Mouse (Mus musculus) forebrain, postnatal 0 days (tissue): Measurements from ENCODE around the gene Pcbp4. TPM values are rescaled to one million over a fixed set of nuclear protein-coding genes. Genes with fewer than 3 reads are reported as not detected.

Experiments
- ATAC-seq: fragments of 200-750 bp; cut with Nextera tagmentation; 2 replicates; pipeline ENCODE4 v1.8.0; 2017; ENCODE audit warnings: mild to moderate bottlenecking, moderate library complexity
- DNase-seq: peaks from one replicate; pipeline ENCODE4 v3.0.0-alpha.2; 2015
- H3K27ac ChIP-seq: fragments of 300-500 bp; sonication (generic); 2 replicates; pipeline ENCODE4 v1.5.1; 2014; ENCODE audit warnings: low read depth, mild to moderate bottlenecking, antibody characterized with exemption, low read length, moderate library complexity, mixed read lengths
- H3K27me3 ChIP-seq: fragments of 300-500 bp; sonication (generic); 2 replicates; pipeline ENCODE4 v1.6.1; 2014; ENCODE audit warnings: mild to moderate bottlenecking, low read length, mixed read lengths; ENCODE audit not compliant: insufficient read depth
- H3K36me3 ChIP-seq: fragments of 300-500 bp; sonication (generic); 2 replicates; pipeline ENCODE4 v1.6.1; 2014; ENCODE audit warnings: mild to moderate bottlenecking, moderate library complexity; ENCODE audit not compliant: insufficient read depth
- H3K4me1 ChIP-seq: fragments of 300-500 bp; sonication (generic); 2 replicates; pipeline ENCODE4 v1.6.1; 2014; ENCODE audit warnings: antibody characterized with exemption; ENCODE audit not compliant: insufficient read depth
- H3K4me2 ChIP-seq: fragments of 300-500 bp; sonication (generic); 2 replicates; pipeline ENCODE4 v1.6.1; 2014; ENCODE audit warnings: low read depth, mild to moderate bottlenecking, moderate library complexity
- H3K4me3 ChIP-seq: fragments of 300-500 bp; sonication (generic); 2 replicates; pipeline ENCODE4 v1.5.1; 2014; ENCODE audit warnings: low read depth, low read length, mixed read lengths
- H3K9ac ChIP-seq: fragments of 300-500 bp; sonication (generic); 2 replicates; pipeline ENCODE4 v1.6.1; 2014; ENCODE audit warnings: mild to moderate bottlenecking
- H3K9me3 ChIP-seq: fragments of 300-500 bp; sonication (generic); 2 replicates; pipeline ENCODE4 v1.6.1; 2016; ENCODE audit warnings: low read length
- CTCF ChIP-seq: sonication (generic); IDR thresholded peaks from 2 replicates; pipeline ENCODE4 v1.5.1; 2016; ENCODE audit warnings: antibody characterized with exemption, control low read depth, low read depth
- WGBS: fragments of 180-500 bp; shearing (Covaris S2); extraction: QIAGEN DNeasy Blood & Tissue Kit; methylation state at CpG from one replicate; pipeline ENCODE4 v1.1.7; 2014; 5-methylcytosine and 5-hydroxymethylcytosine counted together
- polyA plus RNA-seq: library from polyadenylated mRNA; unstranded; fragments of >200 nt; fragmentation: Nextera tagmentation; extraction: Ambion mirVana; gene quantifications from 2 replicates; pipeline ENCODE4 v1.2.1, GENCODE M21; 2015
- total RNA-seq: library from RNA; depleted of rRNA; stranded (reverse); fragments of >200 nt; gene quantifications from 2 replicates; pipeline ENCODE4 v1.2.3, GENCODE M21; 2014; rRNA removed

The Pcbp4 gene
- total and polyA plus RNA-seq, 2 experiments from 2014 or later: 251 to 454 TPM

DNA sequence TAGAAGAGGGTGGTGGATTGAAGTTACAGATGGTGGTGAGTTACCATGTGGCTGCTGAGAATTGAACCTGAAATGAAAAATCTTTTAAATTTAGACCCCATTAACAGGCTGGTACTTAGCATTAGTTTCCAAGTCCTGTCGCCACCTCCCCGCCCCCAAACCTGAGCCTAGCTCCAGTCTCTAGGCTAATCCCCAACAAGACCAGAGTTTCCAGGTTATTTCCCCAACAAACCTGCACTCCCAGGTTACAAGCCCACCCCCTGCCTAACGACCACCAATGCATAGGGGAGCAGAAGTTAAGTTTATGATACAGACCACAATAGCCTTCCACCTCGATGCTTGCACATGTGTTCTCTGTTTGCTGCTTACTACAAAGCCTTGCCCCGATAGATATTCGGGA lies 60.5 kb downstream of the Pcbp4 start:
- DNase-seq (no peak), ATAC-seq (0 out of 2 replicates have a peak, but pooled peaks have one; percentile 1)
- peak overlapping the region; percentile 51 for H3K27ac ChIP-seq
- no peaks in the 10 kb centered on the region for H3K36me3 ChIP-seq
- no peak overlapping the region for H3K4me2 ChIP-seq
- H3K9me3 ChIP-seq: no peaks in the 10 kb centered on the region
- H3K4me1 ChIP-seq: peaks cover 6% of the 10 kb centered on the region
- 73% methylated on average over 6 of the region's 6 CpGs for WGBS
- TF ChIP-seq CTCF: no peak
- H3K27me3 ChIP-seq: no peaks in the 10 kb centered on the region
- no peak overlapping the region for H3K9ac ChIP-seq
- no peak overlapping the region for H3K4me3 ChIP-seq

Other genes starting within 250 kb of the Pcbp4 start
- gene Tlr9, start 230.7 kb upstream of the Pcbp4 start, total RNA-seq: 0.08 and 0.14 TPM in 2 replicates
- 0.04 TPM in 1 of 2 replicates, not detected in the other for gene Tlr9, start 230.7 kb upstream of the Pcbp4 start, polyA plus RNA-seq
- 58.4 and 68.4 TPM in 2 replicates for gene Alas1, start 204.6 kb upstream of the Pcbp4 start, total RNA-seq
- gene Alas1, start 204.6 kb upstream of the Pcbp4 start, polyA plus RNA-seq: 70.4 and 77.8 TPM in 2 replicates
- 5.8 and 7.6 TPM in 2 replicates for gene Poc1a, start 172.2 kb upstream of the Pcbp4 start, total RNA-seq
- gene Poc1a, start 172.2 kb upstream of the Pcbp4 start, polyA plus RNA-seq: 12.0 and 14.3 TPM in 2 replicates
- gene Dusp7, start 84.7 kb upstream of the Pcbp4 start, total RNA-seq: 43.5 and 44.5 TPM in 2 replicates
- gene Dusp7, start 84.7 kb upstream of the Pcbp4 start, polyA plus RNA-seq: 16.5 and 16.7 TPM in 2 replicates
- 890 and 984 TPM in 2 replicates for gene Rpl29, start 23.8 kb upstream of the Pcbp4 start, total RNA-seq
- 678 and 804 TPM in 2 replicates for gene Rpl29, start 23.8 kb upstream of the Pcbp4 start, polyA plus RNA-seq
- gene Acy1, start 15.0 kb upstream of the Pcbp4 start, total RNA-seq: 12.9 and 18.1 TPM in 2 replicates
- gene Acy1, start 15.0 kb upstream of the Pcbp4 start, polyA plus RNA-seq: 20.5 and 21.0 TPM in 2 replicates
- 10.5 and 13.8 TPM in 2 replicates for gene Abhd14b, start 5.8 kb upstream of the Pcbp4 start, total RNA-seq
- gene Abhd14b, start 5.8 kb upstream of the Pcbp4 start, polyA plus RNA-seq: 7.6 and 8.8 TPM in 2 replicates
- 54.4 and 63.2 TPM in 2 replicates for gene Abhd14a, start 5.6 kb upstream of the Pcbp4 start, total RNA-seq
- 84.1 and 87.1 TPM in 2 replicates for gene Abhd14a, start 5.6 kb upstream of the Pcbp4 start, polyA plus RNA-seq
- 1.5 and 1.8 TPM in 2 replicates for gene Gpr62, start 12.6 kb downstream of the Pcbp4 start, total RNA-seq
- gene Gpr62, start 12.6 kb downstream of the Pcbp4 start, polyA plus RNA-seq: 2.3 and 3.0 TPM in 2 replicates
- 45.6 and 52.9 TPM in 2 replicates for gene Rrp9, start 22.7 kb downstream of the Pcbp4 start, total RNA-seq
- gene Rrp9, start 22.7 kb downstream of the Pcbp4 start, polyA plus RNA-seq: 46.5 and 47.3 TPM in 2 replicates
- 2.2 and 6.2 TPM in 2 replicates for gene Parp3, start 23.7 kb downstream of the Pcbp4 start, total RNA-seq
- gene Parp3, start 23.7 kb downstream of the Pcbp4 start, polyA plus RNA-seq: 1.4 and 1.7 TPM in 2 replicates
- gene Iqcf1, start 46.7 kb downstream of the Pcbp4 start, total RNA-seq: not detected in 2 replicates
- gene Iqcf1, start 46.7 kb downstream of the Pcbp4 start, polyA plus RNA-seq: not detected in 2 replicates
- not detected in 2 replicates for gene Iqcf5, start 61.3 kb downstream of the Pcbp4 start, total RNA-seq
- 0.41 TPM in 1 of 2 replicates, not detected in the other for gene Iqcf5, start 61.3 kb downstream of the Pcbp4 start, polyA plus RNA-seq
- gene Iqcf3, start 108.3 kb downstream of the Pcbp4 start, total RNA-seq: not detected in 2 replicates
- not detected in 2 replicates for gene Iqcf3, start 108.3 kb downstream of the Pcbp4 start, polyA plus RNA-seq
- gene Iqcf4, start 117.7 kb downstream of the Pcbp4 start, total RNA-seq: not detected in 2 replicates
- gene Iqcf4, start 117.7 kb downstream of the Pcbp4 start, polyA plus RNA-seq: not detected in 2 replicates
- gene Iqcf6, start 173.3 kb downstream of the Pcbp4 start, total RNA-seq: not detected in 2 replicates
- not detected in 2 replicates for gene Iqcf6, start 173.3 kb downstream of the Pcbp4 start, polyA plus RNA-seq
- gene Grm2, start 202.8 kb downstream of the Pcbp4 start, total RNA-seq: 13.6 and 14.6 TPM in 2 replicates
- gene Grm2, start 202.8 kb downstream of the Pcbp4 start, polyA plus RNA-seq: 19.8 and 20.7 TPM in 2 replicates
- gene Tex264, start 232.6 kb downstream of the Pcbp4 start, total RNA-seq: 61.2 and 68.6 TPM in 2 replicates
- 98.3 and 105 TPM in 2 replicates for gene Tex264, start 232.6 kb downstream of the Pcbp4 start, polyA plus RNA-seq